Mouse (Mus musculus) erythroblast, embryonic 14.5 days (primary cell): ENCODE measurements around the gene Casp14.

ENCODE experiments used
- GATA1 ChIP-seq: IDR thresholded peaks from 2 replicates; pipeline ENCODE4 v1.6.1; 2012; ENCODE audit warnings: low read length, inconsistent platforms, mixed read lengths
- TAL1 ChIP-seq: IDR thresholded peaks from 3 replicates; pipeline ENCODE4 v1.6.1; 2012; ENCODE audit warnings: low read length, inconsistent platforms, mixed read lengths

GRCm38 (mm10) chr10:78723416-78723815 lies 5.3 kb upstream of the Casp14 start:
- no peak for TF ChIP-seq TAL1
- TF ChIP-seq GATA1: no peak
